Mouse (Mus musculus) neural tube, embryonic 15.5 days (tissue): ENCODE data around the gene Pnkp. TPM values are rescaled to one million over a fixed set of nuclear protein-coding genes. Genes with fewer than 3 reads are reported as not detected.

Source experiments
- ATAC-seq: fragments of 200-750 bp; cut with Nextera tagmentation; 2 replicates; pipeline ENCODE4 v1.8.0; 2017; ENCODE audit warnings: mild to moderate bottlenecking, moderate TSS enrichment, moderate library complexity; ENCODE audit not compliant: low FRiP score
- H3K27ac ChIP-seq: fragments of 300-500 bp; sonication (generic); replicated peaks from 2 replicates; pipeline ENCODE4 v1.5.1; 2015; ENCODE audit warnings: mild to moderate bottlenecking, inconsistent platforms
- H3K27me3 ChIP-seq: fragments of 300-500 bp; sonication (generic); replicated peaks from 2 replicates; pipeline ENCODE4 v1.6.1; 2015; ENCODE audit warnings: inconsistent platforms
- H3K36me3 ChIP-seq: fragments of 300-500 bp; sonication (generic); 2 replicates; pipeline ENCODE4 v1.6.1; 2015; ENCODE audit warnings: inconsistent platforms
- H3K4me1 ChIP-seq: fragments of 300-500 bp; sonication (generic); 2 replicates; pipeline ENCODE4 v1.6.1; 2015; ENCODE audit warnings: inconsistent platforms
- H3K4me2 ChIP-seq: fragments of 300-500 bp; sonication (generic); 2 replicates; pipeline ENCODE4 v1.6.1; 2015; ENCODE audit warnings: inconsistent platforms, mild to moderate bottlenecking, moderate library complexity
- H3K4me3 ChIP-seq: fragments of 300-500 bp; sonication (generic); replicated peaks from 2 replicates; pipeline ENCODE4 v1.5.1; 2015; ENCODE audit warnings: mild to moderate bottlenecking, inconsistent platforms
- H3K9ac ChIP-seq: fragments of 300-500 bp; sonication (generic); replicated peaks from 2 replicates; pipeline ENCODE4 v1.6.1; 2015; ENCODE audit warnings: mild to moderate bottlenecking, inconsistent platforms
- H3K9me3 ChIP-seq: fragments of 300-500 bp; sonication (generic); replicated peaks from 2 replicates; pipeline ENCODE4 v1.6.1; 2016; ENCODE audit warnings: inconsistent platforms
- WGBS: fragments of 180-500 bp; shearing (Covaris S2); methylation state at CpG from one replicate; pipeline ENCODE4 v1.1.7; 2015; ENCODE audit warnings: mixed read lengths; 5-methylcytosine and 5-hydroxymethylcytosine counted together
- polyA plus RNA-seq: library from polyadenylated mRNA; unstranded; fragments of >200 nt; fragmentation: Nextera tagmentation; extraction: Ambion mirVana; gene quantifications from 2 replicates; pipeline ENCODE4 v1.2.1, GENCODE M21; 2015

Pnkp gene
- polyA plus RNA-seq, 1 experiment from 2014 or later: 29.2 TPM

DNA sequence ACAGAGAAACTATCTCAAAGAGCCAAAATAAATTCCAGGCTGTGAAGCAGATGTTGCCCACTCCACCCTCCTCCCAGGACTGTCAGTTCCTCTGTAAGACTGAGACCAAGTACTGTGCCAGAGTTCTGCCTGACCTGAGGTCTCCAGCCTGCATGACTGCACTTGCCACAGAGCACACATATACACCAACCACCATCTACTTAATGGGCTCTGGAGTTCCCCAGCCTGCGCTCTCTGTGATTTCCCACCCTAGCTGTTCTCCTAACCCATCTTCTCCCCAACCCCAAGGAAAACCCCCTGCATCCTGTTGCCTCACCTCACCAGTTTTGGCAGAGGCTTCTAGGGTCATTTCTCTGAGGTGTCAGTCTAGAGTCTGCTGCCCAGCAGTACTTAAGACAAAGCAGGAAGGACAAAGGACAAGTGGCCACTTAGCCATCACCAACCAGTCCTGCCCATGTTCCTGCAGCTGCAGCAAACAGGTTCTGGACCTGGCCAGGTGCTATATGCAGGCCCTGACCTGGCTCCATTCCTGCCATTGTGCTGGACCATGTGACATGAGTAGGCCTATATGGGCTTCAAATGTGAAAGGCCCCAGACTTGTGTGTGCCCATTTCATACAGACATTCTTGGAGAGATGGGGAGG lies 21.4 kb upstream of the Pnkp start:
- H3K9ac ChIP-seq: no peak overlapping the region
- H3K27ac ChIP-seq: no peak overlapping the region
- H3K9me3 ChIP-seq: no peaks in the 10 kb centered on the region
- ATAC-seq: no peak
- H3K36me3 ChIP-seq: peaks cover 22% of the 10 kb centered on the region
- H3K4me1 ChIP-seq: peaks cover 14% of the 10 kb centered on the region
- H3K27me3 ChIP-seq: peaks cover 10% of the 10 kb centered on the region
- WGBS: 94% methylated on average over 1 of the region's 1 CpGs
- H3K4me3 ChIP-seq: no peak overlapping the region
- H3K4me2 ChIP-seq: no peak overlapping the region

DNA sequence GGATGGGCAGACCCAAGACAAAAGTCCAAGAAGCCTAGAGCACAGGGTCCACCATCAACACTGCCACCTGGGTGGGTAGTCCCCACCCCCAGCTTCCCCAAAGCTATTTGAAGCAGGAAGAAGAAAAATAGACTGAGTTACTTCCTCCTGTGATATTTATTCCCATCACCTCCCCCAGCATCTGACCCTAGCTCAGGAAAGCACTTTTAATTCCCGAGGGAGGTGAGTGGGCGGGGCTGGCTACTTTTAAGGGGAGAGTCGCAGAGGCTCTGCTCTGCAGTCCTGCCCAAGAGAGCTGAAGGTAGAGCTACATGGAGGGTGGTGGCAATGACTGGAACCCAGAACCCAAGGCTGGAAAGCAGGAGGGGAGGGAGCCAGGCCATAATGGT lies 20.9 kb upstream of the Pnkp start:
- H3K4me2 ChIP-seq: no peak overlapping the region
- H3K36me3 ChIP-seq: peaks cover 22% of the 10 kb centered on the region
- 52% methylated on average over 3 of the region's 3 CpGs for WGBS

DNA sequence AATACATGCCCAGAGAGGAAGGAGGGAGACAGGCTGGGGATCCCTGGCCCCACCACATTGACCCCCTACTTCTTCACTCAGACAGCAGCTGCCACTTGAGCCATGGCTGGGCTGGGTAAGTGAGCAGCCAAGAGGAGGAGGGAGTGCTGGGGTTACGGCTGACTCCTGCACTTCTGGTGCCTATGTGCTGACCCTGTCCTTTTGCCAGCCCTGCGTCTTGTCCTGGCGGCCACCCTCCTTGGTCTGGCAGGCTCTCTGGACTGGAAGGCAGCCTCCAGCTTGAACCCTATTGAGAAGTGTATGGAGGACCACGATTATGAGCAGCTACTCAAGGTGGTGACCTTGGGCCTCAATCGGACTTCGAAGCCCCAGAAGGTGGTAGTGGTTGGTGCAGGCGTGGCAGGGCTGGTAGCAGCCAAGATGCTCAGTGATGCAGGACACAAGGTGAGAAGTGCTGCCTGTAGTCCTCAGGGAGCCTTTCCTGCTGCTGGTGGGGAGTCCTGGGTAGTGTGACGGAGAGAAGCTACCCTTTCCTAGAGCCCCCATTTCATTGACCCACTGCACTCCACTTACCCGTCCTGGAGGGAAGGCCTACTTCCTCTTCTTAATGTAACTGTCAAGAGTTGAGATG lies 20.4 kb upstream of the Pnkp start:
- H3K9ac ChIP-seq: no peak overlapping the region
- no peak overlapping the region for H3K4me3 ChIP-seq
- no peak overlapping the region for H3K27ac ChIP-seq
- no peaks in the 10 kb centered on the region for H3K9me3 ChIP-seq
- peaks cover 16% of the 10 kb centered on the region for H3K4me1 ChIP-seq
- no peak overlapping the region for H3K4me2 ChIP-seq
- WGBS: 90% methylated on average over 9 of the region's 9 CpGs
- ATAC-seq: no peak
- H3K27me3 ChIP-seq: peaks cover 19% of the 10 kb centered on the region
- H3K36me3 ChIP-seq: peaks cover 22% of the 10 kb centered on the region; the same call in 1 of the 2 replicates

More for the DNA sequence above, 20.9 kb upstream of the Pnkp start:
- Histone ChIP-seq H3K9ac (no peak overlapping the region), H3K27ac (no peak overlapping the region), H3K4me3 (no peak overlapping the region), H3K27me3 (peaks cover 15% of the 10 kb centered on the region), H3K9me3 (no peaks in the 10 kb centered on the region), H3K4me1 (peaks cover 16% of the 10 kb centered on the region)
- ATAC-seq: no peak

DNA sequence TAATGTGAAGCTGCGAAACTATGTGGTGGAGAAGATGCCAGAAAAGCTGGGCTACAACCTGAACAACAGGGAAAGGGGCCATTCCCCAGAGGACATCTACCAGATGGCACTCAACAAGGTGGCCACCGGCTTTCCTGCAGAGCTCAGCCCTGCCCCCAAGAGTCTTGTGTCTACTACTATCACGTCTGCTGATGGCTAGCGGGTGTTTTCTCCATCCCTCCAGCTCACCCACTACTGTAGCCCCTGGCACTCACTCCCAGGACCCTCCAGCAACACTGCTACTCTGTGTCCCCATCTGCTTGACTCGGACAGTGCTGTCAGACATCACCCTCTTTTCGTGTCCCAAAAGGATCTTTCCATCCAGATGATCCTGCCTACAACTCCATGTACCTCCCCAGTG lies 18.9 kb upstream of the Pnkp start:
- H3K4me2 ChIP-seq: no peak overlapping the region
- 84% methylated on average over 6 of the region's 6 CpGs for WGBS
- no peak for ATAC-seq

DNA sequence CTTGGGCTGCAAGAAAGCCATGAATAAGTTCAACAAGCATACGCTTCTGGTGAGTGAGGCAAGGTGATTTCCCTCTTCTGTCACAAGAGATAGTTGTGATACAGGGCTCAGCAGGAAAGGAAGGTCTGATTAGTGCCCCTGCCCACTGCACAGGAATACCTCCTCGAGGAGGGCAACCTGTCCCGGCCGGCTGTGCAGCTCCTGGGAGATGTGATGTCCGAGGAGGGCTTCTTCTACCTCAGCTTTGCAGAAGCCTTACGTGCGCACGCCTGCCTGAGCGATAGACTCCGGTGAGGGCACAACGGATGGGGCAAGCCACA lies 17.8 kb upstream of the Pnkp start:
- WGBS: 29% methylated on average over 11 of the region's 11 CpGs
- H3K27me3 ChIP-seq: peaks cover 33% of the 10 kb centered on the region
- H3K9ac ChIP-seq: peak overlapping the region; percentile 36

More for the DNA sequence above, 18.9 kb upstream of the Pnkp start:
- Histone ChIP-seq H3K27me3 (peaks cover 32% of the 10 kb centered on the region), H3K9ac (no peak overlapping the region), H3K4me1 (peaks cover 16% of the 10 kb centered on the region), H3K27ac (no peak overlapping the region), H3K9me3 (no peaks in the 10 kb centered on the region), H3K4me3 (no peak overlapping the region), H3K36me3 (peaks cover 29% of the 10 kb centered on the region)

DNA sequence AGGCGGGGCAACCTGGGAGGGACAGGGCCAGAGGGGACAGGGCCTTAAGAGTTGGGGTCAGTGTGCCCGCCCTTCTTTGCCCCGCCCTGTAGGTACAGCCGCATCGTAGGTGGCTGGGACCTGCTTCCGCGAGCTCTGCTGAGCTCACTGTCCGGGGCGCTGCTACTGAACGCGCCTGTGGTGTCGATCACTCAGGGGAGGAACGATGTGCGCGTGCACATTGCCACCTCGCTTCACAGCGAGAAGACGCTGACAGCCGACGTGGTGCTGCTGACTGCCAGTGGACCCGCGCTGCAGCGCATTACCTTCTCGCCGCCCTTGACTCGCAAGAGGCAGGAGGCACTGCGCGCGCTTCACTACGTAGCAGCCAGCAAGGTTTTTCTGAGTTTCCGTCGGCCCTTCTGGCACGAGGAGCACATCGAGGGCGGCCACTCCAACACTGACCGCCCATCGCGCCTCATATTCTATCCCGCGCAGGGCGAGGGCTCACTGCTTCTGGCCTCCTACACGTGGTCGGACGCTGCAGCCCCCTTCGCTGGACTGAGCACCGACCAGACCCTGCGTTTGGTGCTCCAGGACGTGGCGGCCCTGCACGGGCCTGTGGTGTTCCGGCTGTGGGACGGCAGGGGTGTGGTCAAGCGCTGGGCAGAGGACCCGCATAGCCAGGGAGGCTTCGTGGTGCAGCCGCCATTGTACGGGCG lies 17.3 kb upstream of the Pnkp start:
- 2% methylated on average over 58 of the region's 58 CpGs for WGBS
- peak overlapping the region; percentile 36 for H3K9ac ChIP-seq
- peak; percentile 68 for ATAC-seq
- no peaks in the 10 kb centered on the region for H3K9me3 ChIP-seq
- H3K27ac ChIP-seq: no peak overlapping the region
- H3K4me2 ChIP-seq: peak overlapping the region; percentile 61
- H3K4me3 ChIP-seq: peak overlapping the region; percentile 29
- peaks cover 45% of the 10 kb centered on the region for H3K36me3 ChIP-seq
- H3K4me1 ChIP-seq: peaks cover 16% of the 10 kb centered on the region
- peaks cover 33% of the 10 kb centered on the region for H3K27me3 ChIP-seq

More for the DNA sequence above, 17.8 kb upstream of the Pnkp start:
- Histone ChIP-seq H3K4me3 (peak overlapping the region; percentile 29), H3K4me1 (peaks cover 16% of the 10 kb centered on the region), H3K9me3 (no peaks in the 10 kb centered on the region), H3K4me2 (peak overlapping the region; percentile 61), H3K36me3 (peaks cover 39% of the 10 kb centered on the region), H3K27ac (no peak overlapping the region)
- ATAC-seq: no peak

DNA sequence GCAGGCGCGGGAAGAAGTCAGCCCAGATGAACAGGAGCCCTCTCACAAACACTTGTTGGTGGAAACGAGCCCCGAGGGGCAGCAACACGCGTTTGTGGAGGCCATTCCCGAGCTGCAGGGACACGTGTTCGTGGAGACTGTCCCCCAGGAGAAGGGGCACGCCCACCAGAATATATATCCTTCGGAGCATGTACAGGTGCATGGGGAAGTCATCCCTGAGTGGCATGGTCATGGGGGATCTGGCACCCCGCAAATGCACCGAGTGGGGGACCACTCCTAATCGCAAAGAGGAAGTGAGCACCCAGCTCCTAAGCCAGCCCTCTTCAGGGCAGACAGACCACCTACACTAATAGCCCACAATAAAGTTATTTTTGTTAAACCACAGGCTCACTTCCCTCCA lies 16.5 kb upstream of the Pnkp start:
- Histone ChIP-seq H3K9ac (peak overlapping the region; percentile 36; the same call in 1 of the 2 replicates), H3K4me3 (peak overlapping the region; percentile 29; the same call in 1 of the 2 replicates), H3K36me3 (peaks cover 52% of the 10 kb centered on the region), H3K9me3 (no peaks in the 10 kb centered on the region), H3K4me2 (peak overlapping the region; percentile 61), H3K27ac (no peak overlapping the region), H3K4me1 (peaks cover 16% of the 10 kb centered on the region), H3K27me3 (peaks cover 33% of the 10 kb centered on the region)
- 46% methylated on average over 14 of the region's 14 CpGs for WGBS
- ATAC-seq: no peak

DNA sequence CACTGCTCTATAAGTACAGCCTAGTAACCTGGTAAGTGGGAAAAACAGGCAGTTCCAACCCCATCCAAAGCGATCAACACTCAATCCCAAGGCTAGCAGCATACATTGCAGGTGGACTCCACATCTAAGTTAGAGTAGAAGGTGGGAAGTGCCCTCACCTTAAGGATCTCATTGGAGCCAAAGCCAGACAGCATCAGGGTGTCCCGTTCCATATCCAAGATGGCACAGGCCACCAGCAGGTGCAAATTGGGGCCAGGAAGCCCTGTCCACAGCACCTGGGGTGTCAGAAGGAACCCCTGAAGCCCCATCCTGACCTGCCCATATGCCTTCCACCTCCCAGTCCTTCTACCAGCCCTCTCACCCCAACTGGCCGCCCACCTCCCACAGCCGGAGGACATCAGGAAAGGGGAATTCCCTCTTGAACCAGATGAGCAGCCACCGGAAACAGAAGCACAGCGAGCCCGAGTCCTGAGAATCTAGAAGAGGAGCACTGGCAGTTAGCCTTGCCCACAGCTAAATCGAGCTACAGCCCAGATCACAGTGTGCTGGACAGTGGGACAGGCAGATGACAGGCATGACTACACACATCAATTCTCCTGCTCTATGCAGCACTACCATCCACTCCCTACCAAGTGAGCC lies 15.0 kb upstream of the Pnkp start:
- H3K4me2 ChIP-seq: no peak overlapping the region
- no peak for ATAC-seq
- H3K27me3 ChIP-seq: peaks cover 33% of the 10 kb centered on the region

DNA sequence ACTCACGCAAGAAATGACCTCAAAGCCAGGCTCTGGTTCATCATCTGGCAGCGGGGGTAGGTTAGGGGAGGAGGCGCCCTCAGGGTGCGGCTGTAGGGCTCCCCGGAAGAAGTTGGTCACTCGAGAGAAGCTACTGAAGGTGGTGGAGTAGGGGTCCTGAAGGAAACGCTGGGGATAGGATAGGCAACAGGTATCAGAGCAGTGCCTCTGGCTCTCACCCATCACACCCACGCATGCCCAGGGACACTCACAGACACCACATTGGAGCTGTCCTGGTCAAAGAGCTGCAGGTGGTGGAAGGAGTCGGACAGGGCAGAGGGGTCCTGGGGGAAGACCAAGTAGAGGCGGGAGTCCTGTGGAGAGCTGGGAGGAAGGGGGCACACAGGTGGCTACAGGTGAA lies 11.9 kb upstream of the Pnkp start:
- Histone ChIP-seq H3K4me1 (peaks cover 24% of the 10 kb centered on the region), H3K4me3 (no peak overlapping the region), H3K4me2 (no peak overlapping the region), H3K27ac (no peak overlapping the region), H3K36me3 (peaks cover 68% of the 10 kb centered on the region), H3K9me3 (no peaks in the 10 kb centered on the region), H3K9ac (no peak overlapping the region), H3K27me3 (peaks cover 27% of the 10 kb centered on the region)
- no peak for ATAC-seq
- WGBS: 93% methylated on average over 10 of the region's 10 CpGs

More for the DNA sequence above, 15.0 kb upstream of the Pnkp start:
- Histone ChIP-seq H3K4me3 (no peak overlapping the region), H3K36me3 (peaks cover 68% of the 10 kb centered on the region), H3K4me1 (peaks cover 22% of the 10 kb centered on the region), H3K9me3 (no peaks in the 10 kb centered on the region), H3K9ac (no peak overlapping the region), H3K27ac (no peak overlapping the region)
- WGBS: 95% methylated on average over 8 of the region's 8 CpGs

DNA sequence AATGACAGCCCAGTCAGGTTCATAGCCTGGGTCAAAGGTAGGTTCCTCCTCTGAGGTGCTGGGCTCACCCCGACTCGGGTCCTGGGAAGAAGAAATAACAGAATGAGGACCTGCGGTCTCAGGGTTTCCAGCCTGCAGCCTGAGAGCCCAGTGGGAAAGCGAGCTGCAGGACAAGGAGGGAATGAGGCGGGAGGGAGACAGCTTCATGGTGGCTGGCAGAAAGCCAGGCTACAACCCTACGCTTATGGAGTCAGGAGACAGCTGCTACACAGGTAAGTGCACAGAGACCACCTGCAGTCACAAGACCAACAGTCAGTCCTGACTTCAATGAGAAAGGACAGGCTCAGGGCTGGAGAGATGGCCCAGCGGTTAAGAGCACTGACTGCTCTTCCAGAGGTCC lies 10.1 kb upstream of the Pnkp start:
- Histone ChIP-seq H3K27me3 (peaks cover 12% of the 10 kb centered on the region), H3K9ac (no peak overlapping the region; the same call in 1 of the 2 replicates), H3K4me3 (0 out of 2 replicates have a peak overlapping the region, but pooled peaks have one; percentile 8), H3K27ac (no peak overlapping the region), H3K9me3 (no peaks in the 10 kb centered on the region), H3K4me2 (no peak overlapping the region), H3K4me1 (peaks cover 32% of the 10 kb centered on the region), H3K36me3 (peaks cover 51% of the 10 kb centered on the region)
- ATAC-seq: no peak
- WGBS: 92% methylated on average over 7 of the region's 7 CpGs

DNA sequence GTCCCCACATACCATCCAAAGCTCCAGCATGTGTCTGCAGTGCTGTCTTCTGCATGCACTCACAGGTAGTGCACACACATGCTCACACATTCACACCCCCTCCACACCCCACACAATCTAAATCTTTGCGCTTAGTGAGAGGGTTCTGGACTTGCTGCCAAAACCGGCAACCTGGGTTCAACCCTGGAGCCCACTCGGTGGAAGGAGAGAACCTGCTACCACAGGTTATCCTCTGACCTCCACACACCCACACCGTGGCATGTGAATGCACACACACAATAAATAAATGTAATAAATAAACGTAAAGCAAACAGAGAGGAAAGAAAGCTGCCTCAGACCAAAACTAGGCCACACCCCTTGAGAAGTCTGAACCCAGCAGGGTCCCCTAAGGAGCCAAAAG lies 9.2 kb upstream of the Pnkp start:
- no peak for ATAC-seq
- H3K4me2 ChIP-seq: peak overlapping the region; percentile 75

More for the DNA sequence above, 9.2 kb upstream of the Pnkp start:
- H3K27me3 ChIP-seq: peaks cover 3% of the 10 kb centered on the region; the same call in 1 of the 2 replicates
- no peaks in the 10 kb centered on the region for H3K9me3 ChIP-seq
- WGBS: 74% methylated on average over 5 of the region's 5 CpGs
- H3K4me3 ChIP-seq: peak overlapping the region; percentile 82
- peaks cover 41% of the 10 kb centered on the region for H3K4me1 ChIP-seq
- peaks cover 44% of the 10 kb centered on the region for H3K36me3 ChIP-seq
- H3K27ac ChIP-seq: peak overlapping the region; percentile 100; the same call in 1 of the 2 replicates
- peak overlapping the region; percentile 44 for H3K9ac ChIP-seq
